19 mouse cellular contexts compared by ENCODE assay signal in genomic region chr13:13601407-13601806, GRCm38 (mm10).
"Had no signal": no experiment of that assay in that cellular context is flagged by ENCODE, and none has a peak within 500 bp of the region (broad histone marks: within the 10 kb centered on the region; RNA-seq: fewer than 3 reads in every experiment).

No protein-coding gene starts in this region.

- H3K36me3 ChIP-seq: midbrain, embryonic 10.5 days; midbrain, embryonic 12.5 days; neural tube, embryonic 13.5 days; neural tube, embryonic 15.5 days had no signal

- H3K4me3 ChIP-seq: midbrain, embryonic 10.5 days; midbrain, embryonic 12.5 days; myocyte; neural tube, embryonic 13.5 days; neural tube, embryonic 15.5 days had no signal

- ATAC-seq: midbrain, embryonic 16.5 days had no signal

- H3K27ac ChIP-seq: midbrain, embryonic 10.5 days; midbrain, embryonic 12.5 days; neural tube, embryonic 13.5 days; neural tube, embryonic 15.5 days had no signal

- H3K27me3 ChIP-seq: midbrain, embryonic 12.5 days; neural tube, embryonic 13.5 days; neural tube, embryonic 15.5 days had no signal

- H3K9me3 ChIP-seq: midbrain, embryonic 10.5 days; midbrain, embryonic 12.5 days; neural tube, embryonic 13.5 days; neural tube, embryonic 15.5 days had no signal

- H3K4me2 ChIP-seq: lung, embryonic 14.5 days; midbrain, embryonic 12.5 days; neural tube, embryonic 13.5 days; neural tube, embryonic 15.5 days had no signal

- H3K9ac ChIP-seq: lung, embryonic 14.5 days; midbrain, embryonic 12.5 days; neural tube, embryonic 13.5 days; neural tube, embryonic 15.5 days had no signal

- DNase-seq: lung, adult 18-20 months; lung, embryonic 14.5 days; lung, postnatal 14 days; lung, postnatal 36 days; midbrain, embryonic 14.5 days; retina, postnatal 1 day; right cerebral cortex, adult 18-20 months; right cerebral cortex, postnatal 25 days; right cerebral cortex, postnatal 4 days; spleen, adult 18-20 months; thymus, adult 18-20 months; thymus, postnatal 14 days; thymus, postnatal 36 days had no signal

- H3K4me1 ChIP-seq: midbrain, embryonic 10.5 days; midbrain, embryonic 12.5 days; neural tube, embryonic 13.5 days; neural tube, embryonic 15.5 days had no signal
